Mouse (Mus musculus) hindbrain, embryonic 13.5 days (tissue): ENCODE data around the gene Rin2. TPM values are rescaled to one million over a fixed set of nuclear protein-coding genes. Genes with fewer than 3 reads are reported as not detected.

Source experiments
- ATAC-seq: fragments of 200-750 bp; cut with Nextera tagmentation; 2 replicates; pipeline ENCODE4 v1.8.0; 2017; ENCODE audit warnings: moderate TSS enrichment; ENCODE audit not compliant: low FRiP score
- H3K27ac ChIP-seq: fragments of 300-500 bp; sonication (generic); 2 replicates; pipeline ENCODE4 v1.5.1; 2015; ENCODE audit warnings: inconsistent platforms, mild to moderate bottlenecking, moderate library complexity
- H3K27me3 ChIP-seq: fragments of 300-500 bp; sonication (generic); 2 replicates; pipeline ENCODE4 v1.6.1; 2015; ENCODE audit warnings: mild to moderate bottlenecking, inconsistent platforms
- H3K36me3 ChIP-seq: fragments of 300-500 bp; sonication (generic); 2 replicates; pipeline ENCODE4 v1.6.1; 2015; ENCODE audit warnings: mild to moderate bottlenecking, inconsistent platforms
- H3K4me1 ChIP-seq: fragments of 300-500 bp; sonication (generic); replicated peaks from 2 replicates; pipeline ENCODE4 v1.6.1; 2015; ENCODE audit warnings: inconsistent platforms
- H3K4me2 ChIP-seq: fragments of 300-500 bp; sonication (generic); 2 replicates; pipeline ENCODE4 v1.6.1; 2015; ENCODE audit warnings: inconsistent platforms, mild to moderate bottlenecking, moderate library complexity
- H3K4me3 ChIP-seq: fragments of 300-500 bp; sonication (generic); 2 replicates; pipeline ENCODE4 v1.5.1; 2015; ENCODE audit warnings: mild to moderate bottlenecking, inconsistent platforms
- H3K9ac ChIP-seq: fragments of 300-500 bp; sonication (generic); 2 replicates; pipeline ENCODE4 v1.6.1; 2015; ENCODE audit warnings: mild to moderate bottlenecking, inconsistent platforms
- H3K9me3 ChIP-seq: fragments of 300-500 bp; sonication (generic); 2 replicates; pipeline ENCODE4 v1.6.1; 2016; ENCODE audit warnings: inconsistent platforms
- WGBS: fragments of 180-500 bp; shearing (Covaris S2); methylation state at CpG from one replicate; pipeline ENCODE4 v1.1.7; 2015; 5-methylcytosine and 5-hydroxymethylcytosine counted together
- polyA plus RNA-seq: library from polyadenylated mRNA; unstranded; fragments of >200 nt; fragmentation: Nextera tagmentation; extraction: Ambion mirVana; gene quantifications from 2 replicates; pipeline ENCODE4 v1.2.1, GENCODE M21; 2015

The Rin2 gene
- polyA plus RNA-seq, 1 experiment from 2014 or later: 15.4 TPM

DNA sequence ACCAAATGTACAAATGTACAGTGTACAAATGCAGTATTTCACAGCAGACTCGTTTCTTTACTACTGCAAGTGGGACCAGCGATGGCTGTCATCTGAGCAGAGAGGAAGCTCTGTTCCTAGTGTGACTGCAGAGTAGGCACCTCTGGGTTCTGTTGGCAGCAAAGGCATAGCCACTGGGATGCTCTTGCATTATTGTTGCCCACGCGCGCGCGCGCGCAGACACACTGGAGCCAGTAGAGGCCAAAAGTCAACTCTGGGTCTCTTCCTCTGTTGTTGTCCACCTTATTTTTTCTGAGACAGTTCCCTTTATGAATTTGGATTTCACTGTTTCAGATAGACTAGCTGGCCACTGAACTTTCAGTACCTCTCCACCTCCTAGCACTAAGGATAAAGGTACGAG lies 150.2 kb downstream of the Rin2 start:
- Histone ChIP-seq H3K27me3 (no peaks in the 10 kb centered on the region), H3K4me3 (no peak overlapping the region), H3K9me3 (no peaks in the 10 kb centered on the region), H3K4me1 (no peaks in the 10 kb centered on the region), H3K4me2 (no peak overlapping the region), H3K36me3 (no peaks in the 10 kb centered on the region), H3K27ac (no peak overlapping the region), H3K9ac (no peak overlapping the region)
- no peak for ATAC-seq
- 96% methylated on average over 10 of the region's 10 CpGs for WGBS

DNA sequence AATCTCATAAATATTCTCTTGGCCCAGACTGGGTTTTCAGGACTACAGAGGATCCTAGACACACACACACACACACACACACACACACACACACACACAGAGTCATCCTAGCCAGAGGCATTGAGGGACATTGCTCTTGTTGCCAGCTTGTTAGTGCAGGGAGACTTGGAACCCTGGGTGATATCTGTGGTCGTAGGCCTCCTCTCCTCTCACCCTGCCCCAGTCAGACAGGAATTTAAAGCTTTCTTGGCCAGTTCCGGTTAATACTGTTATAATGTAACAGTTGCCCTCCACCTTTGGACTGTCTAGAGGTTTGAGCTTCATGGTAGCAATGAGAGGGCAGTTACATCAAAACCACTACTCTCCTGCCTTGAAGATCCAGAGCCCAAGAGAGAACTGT lies 152.9 kb downstream of the Rin2 start:
- Histone ChIP-seq H3K4me2 (no peak overlapping the region), H3K27ac (no peak overlapping the region), H3K36me3 (no peaks in the 10 kb centered on the region), H3K4me3 (no peak overlapping the region), H3K27me3 (no peaks in the 10 kb centered on the region), H3K4me1 (peaks cover 10% of the 10 kb centered on the region), H3K9me3 (no peaks in the 10 kb centered on the region), H3K9ac (no peak overlapping the region)
- no peak for ATAC-seq
- WGBS: 88% methylated on average over 2 of the region's 2 CpGs

DNA sequence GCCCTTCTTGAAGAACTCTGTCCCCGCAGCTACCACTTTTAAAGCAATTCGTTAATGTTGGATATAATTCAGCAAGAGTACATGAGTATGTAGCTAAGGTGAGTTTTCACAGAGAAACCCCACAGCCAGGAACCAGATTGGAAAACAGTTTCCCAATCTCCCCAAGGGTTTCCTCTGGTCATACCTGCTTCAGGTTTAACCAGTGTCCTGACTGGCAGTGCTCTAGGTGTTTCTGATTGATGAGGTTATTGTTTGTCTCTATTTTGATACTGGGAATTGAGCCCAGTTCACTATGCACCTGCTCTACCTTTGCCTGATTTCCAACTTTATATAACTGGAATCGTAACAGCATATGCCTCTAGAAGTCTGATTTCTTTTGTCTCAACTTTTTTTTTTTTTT lies 153.6 kb downstream of the Rin2 start:
- ATAC-seq: no peak
- no peaks in the 10 kb centered on the region for H3K36me3 ChIP-seq
- no peak overlapping the region for H3K9ac ChIP-seq
- WGBS: 91% methylated on average over 3 of the region's 3 CpGs
- H3K27me3 ChIP-seq: no peaks in the 10 kb centered on the region
- no peak overlapping the region for H3K27ac ChIP-seq
- H3K4me2 ChIP-seq: no peak overlapping the region
- H3K9me3 ChIP-seq: no peaks in the 10 kb centered on the region
- H3K4me1 ChIP-seq: peaks cover 16% of the 10 kb centered on the region
- no peak overlapping the region for H3K4me3 ChIP-seq

DNA sequence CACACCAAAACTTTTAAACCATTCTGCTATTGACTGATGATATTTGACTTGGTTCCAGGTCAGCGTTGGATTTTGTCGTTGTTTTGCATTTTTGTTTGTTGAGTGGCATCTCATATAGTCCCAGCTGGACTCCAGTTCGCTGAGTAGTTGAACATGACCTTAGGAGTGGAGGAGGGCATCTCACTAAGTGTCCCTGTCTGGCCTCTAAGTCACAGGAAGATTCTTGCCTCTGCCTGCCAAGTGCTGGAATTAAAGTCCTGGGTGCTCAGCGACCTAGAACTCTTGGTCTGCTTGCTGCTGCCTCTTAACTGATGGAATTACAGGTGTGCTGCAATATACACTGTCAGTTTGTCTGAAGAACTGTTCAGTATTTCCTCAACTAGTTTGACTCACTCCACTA lies 154.2 kb downstream of the Rin2 start:
- Histone ChIP-seq H3K36me3 (no peaks in the 10 kb centered on the region), H3K4me3 (no peak overlapping the region), H3K4me1 (peaks cover 16% of the 10 kb centered on the region), H3K9me3 (no peaks in the 10 kb centered on the region), H3K9ac (no peak overlapping the region), H3K27ac (no peak overlapping the region), H3K27me3 (no peaks in the 10 kb centered on the region), H3K4me2 (no peak overlapping the region)
- WGBS: 87% methylated on average over 4 of the region's 4 CpGs
- no peak for ATAC-seq

DNA sequence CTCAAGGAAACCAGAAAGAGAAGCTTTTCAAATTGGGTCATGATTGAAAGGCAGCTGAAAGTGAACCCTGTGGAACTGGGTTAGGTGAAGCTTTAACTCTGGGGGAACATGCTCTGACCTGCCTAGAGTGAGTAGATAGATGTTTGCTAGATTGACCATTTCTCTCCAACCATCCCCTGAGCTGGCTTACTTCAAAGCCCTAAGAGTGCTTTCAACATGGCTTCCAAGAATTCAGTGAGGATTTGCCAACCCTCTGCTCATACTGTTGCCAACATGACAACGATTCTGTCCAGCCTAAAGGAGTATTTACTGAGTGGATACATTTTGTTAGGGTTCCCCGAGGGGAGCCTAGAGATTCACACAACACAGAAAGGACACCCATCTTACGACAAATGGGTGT lies 155.4 kb downstream of the Rin2 start:
- Histone ChIP-seq H3K9me3 (no peaks in the 10 kb centered on the region), H3K4me1 (peaks cover 16% of the 10 kb centered on the region), H3K4me2 (no peak overlapping the region), H3K9ac (no peak overlapping the region), H3K27ac (no peak overlapping the region), H3K27me3 (no peaks in the 10 kb centered on the region), H3K4me3 (no peak overlapping the region), H3K36me3 (no peaks in the 10 kb centered on the region)
- ATAC-seq: no peak
- 91% methylated on average over 3 of the region's 3 CpGs for WGBS

DNA sequence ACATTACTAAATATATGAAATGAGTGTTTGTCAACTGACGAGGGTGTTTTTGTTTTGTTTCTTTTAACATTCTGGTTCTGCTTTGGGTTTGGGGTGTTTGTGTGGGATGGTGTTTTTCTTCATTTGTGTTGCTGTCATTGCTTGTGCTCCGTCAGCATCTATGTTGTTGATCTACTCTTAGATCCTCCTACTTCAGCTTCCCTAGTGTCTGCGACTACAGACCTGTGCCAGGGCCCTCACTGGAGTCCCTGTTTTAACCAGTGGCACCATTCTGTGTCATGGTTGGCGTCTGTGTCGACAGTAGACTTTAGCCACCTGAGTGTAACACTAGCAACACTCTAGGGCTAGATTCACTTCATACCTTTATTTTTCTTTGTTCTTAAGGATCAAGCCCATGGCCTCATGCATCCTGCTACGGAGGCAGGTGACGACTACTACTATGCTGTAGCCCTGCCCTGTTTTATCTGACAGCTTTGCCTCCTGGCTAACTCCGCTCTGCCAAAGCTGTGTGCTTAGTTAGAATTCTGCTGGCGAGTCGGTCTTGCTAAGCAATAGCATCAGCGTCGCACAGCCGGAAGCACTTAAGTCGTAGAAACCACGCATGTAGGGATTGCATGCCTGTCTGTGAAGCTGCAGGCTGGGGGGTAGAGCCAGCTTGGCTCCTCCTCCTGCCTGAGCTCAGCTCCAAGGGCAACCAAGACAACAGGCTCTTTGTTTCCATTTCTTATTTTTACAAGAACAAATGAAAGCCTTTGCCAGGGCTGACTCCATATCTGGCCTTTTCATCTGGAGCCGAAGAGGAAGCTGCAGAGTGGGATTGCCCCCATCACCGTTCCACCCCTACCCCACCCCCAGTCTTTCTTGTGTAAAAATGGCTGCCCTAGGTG lies 157.2 kb downstream of the Rin2 start:
- H3K9ac ChIP-seq: peak overlapping the region; percentile 39; the same call in 1 of the 2 replicates

DNA sequence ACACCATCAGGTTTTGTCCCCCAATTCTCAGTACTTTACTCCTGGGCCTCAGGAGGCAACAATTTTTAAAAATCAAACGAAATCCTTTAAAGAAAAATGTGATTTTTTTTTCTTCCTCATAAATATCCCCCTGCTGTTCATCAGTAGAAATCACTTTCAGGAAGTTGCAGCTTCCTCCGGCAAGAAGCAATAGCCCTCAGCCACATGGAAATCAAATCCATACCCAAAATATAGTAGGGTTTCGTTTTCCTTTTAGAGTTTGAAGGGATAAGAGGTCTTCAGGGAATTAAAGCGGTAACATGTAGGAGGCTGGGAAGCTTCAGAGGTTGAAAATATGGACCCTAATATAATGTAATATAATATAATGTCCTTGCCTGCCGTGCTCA lies 157.8 kb downstream of the Rin2 start:
- no peaks in the 10 kb centered on the region for H3K9me3 ChIP-seq
- no peaks in the 10 kb centered on the region for H3K27me3 ChIP-seq
- no peak for ATAC-seq
- no peaks in the 10 kb centered on the region for H3K36me3 ChIP-seq
- no peak overlapping the region for H3K4me3 ChIP-seq
- H3K9ac ChIP-seq: peak overlapping the region; percentile 39; the same call in 1 of the 2 replicates
- H3K4me2 ChIP-seq: peak overlapping the region; percentile 36
- 62% methylated on average over 5 of the region's 5 CpGs for WGBS
- peaks cover 16% of the 10 kb centered on the region for H3K4me1 ChIP-seq
- H3K27ac ChIP-seq: peak overlapping the region; percentile 84

More for the DNA sequence above, 157.2 kb downstream of the Rin2 start:
- H3K4me3 ChIP-seq: no peak overlapping the region
- H3K27ac ChIP-seq: peak overlapping the region; percentile 84
- H3K27me3 ChIP-seq: no peaks in the 10 kb centered on the region
- H3K36me3 ChIP-seq: no peaks in the 10 kb centered on the region
- 37% methylated on average over 17 of the region's 17 CpGs for WGBS
- H3K4me1 ChIP-seq: peaks cover 16% of the 10 kb centered on the region
- no peaks in the 10 kb centered on the region for H3K9me3 ChIP-seq
- peak overlapping the region; percentile 36 for H3K4me2 ChIP-seq
- ATAC-seq: peak; percentile 94

DNA sequence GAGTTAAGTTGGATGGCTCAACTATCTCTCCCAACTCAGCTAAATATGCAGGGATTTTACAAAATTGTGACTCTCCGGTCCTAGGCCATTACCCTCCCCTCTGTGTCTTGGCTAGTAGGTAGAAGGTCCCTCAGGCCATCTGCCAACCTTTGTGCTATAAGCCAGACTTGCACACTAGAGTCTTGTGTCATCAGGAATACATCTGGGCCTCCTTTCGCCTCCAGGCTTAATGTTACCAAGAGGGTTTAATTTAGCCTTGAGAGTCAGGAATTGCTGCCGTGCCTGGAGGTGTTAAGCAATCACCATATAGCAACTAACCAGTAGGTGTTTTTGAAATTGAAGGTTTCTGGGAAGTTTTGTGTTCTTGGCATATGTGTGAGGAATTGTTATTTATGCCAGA lies 158.3 kb downstream of the Rin2 start:
- Histone ChIP-seq H3K36me3 (no peaks in the 10 kb centered on the region), H3K27me3 (no peaks in the 10 kb centered on the region), H3K4me3 (no peak overlapping the region), H3K27ac (peak overlapping the region; percentile 84), H3K9ac (no peak overlapping the region), H3K4me2 (no peak overlapping the region), H3K9me3 (no peaks in the 10 kb centered on the region), H3K4me1 (peaks cover 16% of the 10 kb centered on the region)
- WGBS: 79% methylated on average over 3 of the region's 3 CpGs
- no peak for ATAC-seq

DNA sequence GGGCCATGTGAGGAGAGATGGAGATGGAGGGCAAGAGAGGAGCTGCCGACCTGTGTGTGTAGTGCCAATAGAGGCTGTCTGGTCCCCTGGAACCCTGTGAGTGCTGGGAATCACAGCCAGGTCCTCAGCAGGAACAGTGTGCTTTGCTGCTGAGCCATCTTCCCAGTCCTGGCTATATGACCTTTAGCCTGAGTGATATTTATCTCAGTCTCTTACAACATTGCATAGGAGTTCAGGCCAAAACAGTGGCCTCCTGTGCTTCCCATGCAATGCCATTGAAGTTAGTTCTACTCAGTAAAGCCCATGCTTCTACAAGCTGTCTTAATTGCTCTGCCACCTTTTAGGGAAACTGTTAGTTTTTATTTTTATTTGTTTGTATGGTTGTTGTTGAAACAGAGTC lies 160.9 kb downstream of the Rin2 start:
- H3K4me3 ChIP-seq: no peak overlapping the region
- H3K27ac ChIP-seq: no peak overlapping the region
- H3K36me3 ChIP-seq: no peaks in the 10 kb centered on the region
- ATAC-seq: no peak
- 93% methylated on average over 1 of the region's 1 CpGs for WGBS
- no peaks in the 10 kb centered on the region for H3K27me3 ChIP-seq
- peaks cover 22% of the 10 kb centered on the region for H3K4me1 ChIP-seq
- H3K9me3 ChIP-seq: no peaks in the 10 kb centered on the region
- H3K4me2 ChIP-seq: no peak overlapping the region
- no peak overlapping the region for H3K9ac ChIP-seq

DNA sequence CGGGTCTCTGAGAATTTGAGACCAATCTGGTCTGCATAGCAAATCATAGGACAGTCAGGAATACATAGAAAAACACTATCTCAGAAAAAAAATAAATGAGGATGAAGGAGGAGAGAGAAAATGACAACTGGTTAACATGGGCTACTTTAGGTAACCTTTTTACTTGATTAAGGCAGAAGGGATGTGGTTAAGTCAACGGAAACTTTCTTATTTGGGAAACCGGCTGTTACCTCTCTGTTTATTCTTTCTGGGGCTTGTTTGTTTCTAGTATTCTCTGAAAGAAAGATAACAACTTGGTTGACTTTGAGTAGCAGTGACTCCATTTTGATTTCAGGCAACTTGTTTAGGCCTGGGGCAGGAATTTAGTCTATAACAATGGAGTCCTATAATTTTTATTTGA lies 163.7 kb downstream of the Rin2 start:
- Histone ChIP-seq H3K27me3 (no peaks in the 10 kb centered on the region), H3K4me3 (no peak overlapping the region), H3K4me1 (peaks cover 6% of the 10 kb centered on the region), H3K27ac (no peak overlapping the region), H3K9ac (no peak overlapping the region), H3K4me2 (no peak overlapping the region), H3K9me3 (no peaks in the 10 kb centered on the region), H3K36me3 (no peaks in the 10 kb centered on the region)
- 96% methylated on average over 3 of the region's 3 CpGs for WGBS
- no peak for ATAC-seq

DNA sequence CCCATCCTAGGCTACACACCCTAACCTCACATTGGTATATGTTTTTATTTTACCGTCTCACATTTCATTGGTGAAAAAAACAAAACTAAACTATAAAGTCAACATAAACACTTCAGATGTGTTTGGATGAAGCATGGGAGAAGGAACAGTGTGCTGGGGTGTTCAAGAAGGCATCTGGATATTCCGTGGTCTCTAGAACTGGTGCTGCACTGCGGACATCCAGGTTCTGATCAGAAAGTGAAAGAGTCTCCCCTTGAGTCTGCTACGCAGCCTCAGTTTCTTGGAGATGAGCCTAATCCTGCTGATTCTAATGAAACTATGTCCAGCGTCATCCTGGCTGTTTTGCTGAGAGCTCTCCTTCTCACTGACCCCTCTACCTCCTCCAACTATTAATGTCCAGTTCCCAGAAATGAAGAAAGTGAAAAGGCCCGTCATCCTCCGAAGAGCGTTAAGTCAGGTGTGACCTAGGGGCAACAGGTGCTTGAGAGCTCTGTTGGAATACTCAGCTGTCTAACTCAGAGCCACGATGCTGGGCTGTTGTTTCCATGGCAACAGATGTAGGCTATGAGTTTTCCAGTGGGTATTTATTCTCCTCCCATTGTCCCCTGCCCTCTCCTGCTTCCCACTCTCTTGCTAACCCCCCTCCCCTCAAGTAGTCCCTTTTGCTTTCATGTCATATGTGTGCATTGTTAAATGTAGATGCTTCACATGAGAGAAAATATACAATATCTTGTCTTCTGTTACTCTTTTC lies 164.7 kb downstream of the Rin2 start:
- Histone ChIP-seq H3K27me3 (no peaks in the 10 kb centered on the region), H3K4me3 (no peak overlapping the region), H3K4me1 (peaks cover 6% of the 10 kb centered on the region), H3K9ac (no peak overlapping the region), H3K9me3 (no peaks in the 10 kb centered on the region), H3K4me2 (no peak overlapping the region), H3K27ac (no peak overlapping the region), H3K36me3 (0 out of 2 replicates have a peak, but pooled peaks cover 3% of the 10 kb centered on the region)
- WGBS: 72% methylated on average over 9 of the region's 9 CpGs
- peak; percentile 69; the same call in 1 of the 2 replicates for ATAC-seq

DNA sequence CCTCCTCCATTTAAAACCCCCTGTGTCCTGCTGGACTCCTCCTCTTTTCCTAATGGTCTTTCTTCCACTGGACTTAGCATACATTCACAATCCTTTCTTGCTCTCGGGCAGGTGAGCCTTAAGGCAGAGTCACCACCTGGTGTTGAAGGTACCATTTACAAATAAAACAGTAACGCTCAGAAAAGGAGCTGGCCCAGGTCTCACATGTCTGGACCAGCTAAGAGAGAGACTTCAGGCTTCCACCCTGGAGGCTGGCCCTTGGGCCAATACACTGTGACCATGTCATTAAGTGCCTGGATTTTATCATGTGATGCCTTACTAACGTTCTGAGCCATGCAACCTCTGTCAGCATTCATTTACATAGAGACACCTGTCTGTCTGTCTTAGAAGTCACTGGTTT lies 165.3 kb downstream of the Rin2 start:
- no peak overlapping the region for H3K9ac ChIP-seq
- 84% methylated on average over 3 of the region's 3 CpGs for WGBS
- H3K9me3 ChIP-seq: no peaks in the 10 kb centered on the region
- no peak overlapping the region for H3K27ac ChIP-seq
- H3K4me2 ChIP-seq: no peak overlapping the region
- no peaks in the 10 kb centered on the region for H3K27me3 ChIP-seq
- 0 out of 2 replicates have a peak, but pooled peaks cover 4% of the 10 kb centered on the region for H3K36me3 ChIP-seq
- H3K4me1 ChIP-seq: peaks cover 6% of the 10 kb centered on the region
- ATAC-seq: peak; percentile 32; the same call in 1 of the 2 replicates
- no peak overlapping the region for H3K4me3 ChIP-seq
